Mouse (Mus musculus) A20 (cell line): ENCODE data around the gene Pla2g1b.

Experiments
- DNase-seq: peaks from one replicate; pipeline ENCODE4 v3.0.0-alpha.2; 2011; ENCODE audit warnings: low read depth, low spot score

Pla2g1b gene

DNA sequence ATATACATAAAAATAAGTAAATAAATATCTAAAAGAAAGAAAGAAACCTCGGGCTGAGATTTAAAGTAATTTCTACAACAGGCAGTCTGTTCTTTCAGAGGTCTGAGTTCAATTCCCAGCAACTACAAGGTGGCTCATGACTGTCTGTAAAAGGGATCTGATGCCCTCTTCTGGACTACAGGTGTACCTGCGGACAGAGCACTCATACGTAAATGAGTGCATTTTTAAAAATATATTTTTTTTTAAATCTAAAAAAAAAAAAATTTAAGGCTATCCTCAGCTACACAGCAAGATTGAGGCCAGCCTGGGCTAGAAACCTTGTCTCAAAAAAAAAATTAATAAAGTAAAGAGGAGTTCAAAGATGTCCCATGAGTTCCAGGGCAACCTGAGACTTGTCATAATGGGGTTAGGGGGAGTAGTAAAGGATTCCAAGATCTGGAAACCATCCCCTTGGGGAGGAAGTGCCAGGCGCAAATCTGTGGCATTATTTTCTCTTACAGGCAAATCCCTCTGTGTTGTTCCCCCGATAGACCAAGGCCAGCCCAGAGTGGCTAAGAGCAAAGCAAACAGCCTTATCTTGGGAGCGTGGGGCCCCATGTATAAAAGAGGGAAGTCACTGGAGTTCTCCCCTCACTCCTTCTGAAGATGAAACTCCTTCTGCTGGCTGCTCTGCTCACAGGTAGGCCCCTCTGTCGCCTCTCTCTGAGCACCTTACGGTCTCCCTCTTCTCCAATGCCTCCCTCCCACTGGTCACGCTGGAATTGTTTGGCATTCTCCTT, at the start of gene Pla2g1b:
Gene Pla2g1b, plus strand, starts transcription at position 621 of the 779 bp plus-strand sequence.
- DNase-seq, result peak; percentile 51

DNA sequence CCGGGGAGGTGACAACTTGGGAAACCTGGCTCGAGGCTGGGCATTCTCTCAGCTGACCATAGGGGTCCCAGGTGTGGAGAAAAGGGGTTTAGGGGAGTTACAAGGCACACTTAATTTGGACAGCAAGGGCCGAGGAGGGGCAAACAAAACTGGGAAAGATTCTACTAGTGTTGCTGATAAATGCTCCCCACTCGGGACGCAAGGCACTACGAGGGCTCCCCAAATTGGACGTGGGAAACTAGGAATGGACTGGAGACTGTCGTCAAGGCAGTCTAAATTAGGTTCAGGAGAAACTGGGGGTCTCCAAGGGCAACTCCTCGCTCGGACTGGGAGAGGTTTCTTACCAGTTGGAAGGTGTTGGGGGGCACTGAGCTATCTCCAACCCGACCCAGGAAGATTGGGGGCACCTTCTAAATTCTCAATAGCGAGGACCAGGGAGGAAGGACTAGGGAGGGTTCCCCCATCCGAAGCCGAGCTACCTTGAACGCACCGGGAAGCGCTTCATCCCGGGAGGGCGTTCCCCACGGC, 37.2 kb upstream of the Pla2g1b start:
- DNase-seq, result no peak

DNA sequence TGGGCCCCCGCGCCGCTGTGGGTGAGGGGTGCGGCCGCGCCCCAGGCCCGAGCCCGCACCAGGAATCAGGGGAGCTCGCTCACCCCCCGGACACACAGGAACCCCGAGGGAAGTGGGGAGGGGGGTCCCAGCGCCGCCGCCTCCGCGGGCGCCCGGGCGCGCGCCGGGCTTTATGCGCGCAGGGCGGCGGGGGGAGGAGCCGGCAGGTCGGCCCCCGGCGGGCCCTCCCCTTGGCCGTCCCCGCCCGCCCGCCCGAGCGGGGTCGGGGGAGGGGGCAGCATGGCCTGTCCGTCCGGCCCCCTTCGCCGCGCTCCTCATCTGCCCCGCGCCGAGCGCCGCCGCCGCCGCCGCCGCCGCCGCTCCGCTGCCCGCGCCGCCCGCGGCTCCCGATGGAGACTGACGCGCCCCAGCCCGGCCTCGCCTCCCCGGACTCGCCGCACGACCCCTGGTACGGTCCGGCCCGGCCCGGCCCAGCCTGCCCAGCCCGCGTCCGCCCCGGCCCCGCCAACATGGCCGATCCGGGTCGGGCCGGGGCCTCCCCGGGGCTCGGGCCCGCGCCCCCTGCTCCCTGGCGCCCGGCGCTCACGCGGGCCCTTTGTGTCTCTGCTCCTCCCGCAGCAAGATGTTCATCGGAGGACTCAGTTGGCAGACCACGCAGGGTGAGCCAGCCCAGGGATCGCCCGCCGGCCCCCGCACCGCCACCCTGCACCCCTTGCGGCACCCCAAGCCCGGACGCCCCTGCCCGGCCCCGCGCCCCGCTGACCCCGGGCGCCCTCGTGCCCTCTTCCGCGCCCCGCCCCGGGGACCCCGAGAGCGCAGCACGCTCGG, 36.5 kb upstream of the Pla2g1b start, which contains the start of gene Msi1:
Gene Msi1, plus strand, starts transcription at position 241 of the 828 bp plus-strand sequence.
- DNase-seq, result no peak

DNA sequence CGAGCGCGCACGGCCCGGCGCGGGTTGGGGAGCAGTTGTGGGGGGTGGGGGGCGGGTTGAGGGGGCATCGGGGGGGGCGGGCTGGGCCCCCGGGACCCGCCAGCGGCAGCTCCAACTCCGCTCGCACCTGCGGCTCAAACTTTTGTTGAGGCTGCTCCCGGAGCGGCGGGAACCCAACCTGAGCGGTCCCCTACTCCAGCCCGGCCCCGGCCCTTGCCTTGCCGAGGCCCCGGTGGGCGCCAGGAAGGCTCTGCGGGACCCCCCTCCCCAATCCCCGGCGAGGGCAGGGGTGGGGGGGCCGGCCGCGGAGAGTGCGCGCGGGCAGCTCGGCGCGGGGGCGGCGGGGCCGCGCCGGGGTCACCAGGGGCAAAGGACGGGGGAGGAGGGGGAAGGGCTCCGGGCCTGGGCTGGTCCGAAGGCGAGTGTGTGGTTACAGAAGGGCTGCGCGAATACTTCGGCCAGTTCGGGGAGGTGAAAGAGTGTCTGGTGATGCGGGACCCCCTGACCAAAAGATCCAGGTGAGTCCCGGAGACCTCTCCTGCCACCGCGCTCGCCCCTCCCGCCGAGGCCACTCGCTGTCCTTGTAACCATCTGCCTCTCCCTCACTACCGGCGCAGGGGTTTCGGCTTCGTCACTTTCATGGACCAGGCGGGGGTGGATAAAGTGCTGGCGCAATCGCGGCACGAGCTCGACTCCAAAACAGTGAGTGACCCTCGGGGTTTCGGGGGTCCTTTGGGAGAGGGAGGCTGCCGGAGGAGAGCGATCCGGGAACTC, 35.7 kb upstream of the Pla2g1b start:
- no peak for DNase-seq

DNA sequence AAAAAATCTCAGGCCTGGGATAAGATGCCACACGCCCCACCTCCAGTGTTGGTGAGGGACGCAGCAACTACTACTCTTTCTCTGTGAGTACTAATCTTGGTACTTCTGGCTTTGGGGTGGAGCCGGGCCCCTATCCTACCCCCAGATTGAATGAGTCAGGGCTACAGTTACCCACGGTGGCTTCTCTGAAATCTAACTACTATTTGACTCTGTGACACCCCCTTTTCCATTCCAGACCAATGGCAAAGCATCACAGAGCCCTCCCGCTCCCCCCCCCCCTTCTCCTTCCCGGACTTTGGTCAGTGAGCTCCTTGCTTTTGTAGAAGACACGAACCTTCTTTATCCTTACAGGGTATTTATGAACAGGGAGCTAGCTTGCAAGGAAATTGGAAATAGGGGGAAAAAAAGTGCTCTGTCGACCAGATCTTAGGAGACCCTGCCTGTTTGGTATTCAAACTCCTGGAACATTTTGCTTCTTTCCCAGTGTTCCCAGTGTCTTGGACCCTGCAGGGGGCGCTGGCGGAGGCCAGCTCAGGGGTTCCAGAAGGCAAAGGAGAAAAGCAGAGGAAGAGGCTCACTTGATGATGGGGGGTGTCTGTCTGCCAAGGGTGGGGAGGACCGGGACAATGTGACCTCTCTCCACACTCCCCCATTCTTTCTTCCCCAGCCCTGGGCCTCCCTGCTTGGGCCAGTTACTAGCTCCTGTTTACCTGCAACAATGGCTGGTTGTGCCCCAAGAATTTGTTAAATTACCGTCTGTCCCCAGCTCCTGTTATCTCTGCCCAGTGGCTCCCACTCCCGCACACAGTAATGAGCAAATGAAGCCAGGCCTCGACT, 34.8 kb upstream of the Pla2g1b start:
- DNase-seq, result no peak

DNA sequence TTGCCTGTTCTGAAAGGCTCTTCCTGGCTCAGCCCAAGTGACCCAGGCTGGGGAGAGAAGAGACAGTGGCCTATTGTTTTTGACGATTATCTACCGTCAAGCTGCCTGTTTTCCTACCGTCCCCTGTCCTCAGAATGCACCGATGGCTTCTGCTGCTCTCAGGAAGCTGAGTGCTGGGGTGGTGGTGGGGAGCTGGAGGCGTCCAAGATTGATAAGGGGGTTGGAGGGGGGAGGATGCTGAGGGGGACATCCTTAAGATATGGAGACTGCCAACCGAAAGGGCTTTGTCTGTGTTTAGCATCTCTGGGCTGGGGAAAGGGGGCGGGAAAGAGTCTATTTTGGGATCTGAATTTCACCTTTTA, 34.2 kb upstream of the Pla2g1b start:
- no peak for DNase-seq

DNA sequence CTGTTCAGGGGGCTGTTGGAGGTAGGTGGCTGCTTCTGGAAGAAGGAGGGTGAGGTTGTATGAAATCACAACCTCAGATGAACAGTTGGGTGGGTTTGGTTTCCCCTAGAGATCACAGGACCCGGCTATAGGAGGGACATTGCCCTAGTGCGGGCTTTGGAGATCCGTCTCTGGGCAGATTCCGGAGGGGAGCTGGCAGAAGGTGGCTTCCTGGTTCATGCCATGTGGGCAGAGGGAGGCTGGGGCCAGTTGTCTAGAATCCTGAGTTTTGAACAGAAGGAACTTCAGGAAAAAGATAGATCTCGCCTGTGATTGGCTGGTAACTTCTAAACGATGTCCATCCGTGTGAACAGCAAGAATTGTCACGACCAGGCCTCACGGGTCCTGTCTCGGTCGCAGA, 33.7 kb upstream of the Pla2g1b start:
- no peak for DNase-seq

DNA sequence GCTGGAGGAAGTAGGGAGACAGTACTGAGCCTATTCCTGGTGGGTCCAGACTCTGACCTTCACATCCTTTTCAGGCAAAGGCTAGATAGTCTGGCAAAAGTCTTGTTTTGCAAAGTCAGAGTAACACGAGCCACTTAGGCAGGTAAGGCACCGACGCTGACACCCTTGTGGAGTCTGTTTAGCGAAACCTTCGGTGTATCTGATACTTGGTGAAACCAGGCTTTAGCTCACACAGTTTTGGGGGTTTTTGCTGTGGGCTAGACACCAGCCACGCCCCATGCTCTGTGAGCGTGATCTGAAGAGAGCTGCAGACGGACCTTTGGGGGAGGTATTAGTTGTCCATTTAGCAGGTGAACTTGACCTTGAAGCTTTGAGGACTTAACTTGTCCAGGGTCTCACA, 32.9 kb upstream of the Pla2g1b start:
- DNase-seq, result no peak

DNA sequence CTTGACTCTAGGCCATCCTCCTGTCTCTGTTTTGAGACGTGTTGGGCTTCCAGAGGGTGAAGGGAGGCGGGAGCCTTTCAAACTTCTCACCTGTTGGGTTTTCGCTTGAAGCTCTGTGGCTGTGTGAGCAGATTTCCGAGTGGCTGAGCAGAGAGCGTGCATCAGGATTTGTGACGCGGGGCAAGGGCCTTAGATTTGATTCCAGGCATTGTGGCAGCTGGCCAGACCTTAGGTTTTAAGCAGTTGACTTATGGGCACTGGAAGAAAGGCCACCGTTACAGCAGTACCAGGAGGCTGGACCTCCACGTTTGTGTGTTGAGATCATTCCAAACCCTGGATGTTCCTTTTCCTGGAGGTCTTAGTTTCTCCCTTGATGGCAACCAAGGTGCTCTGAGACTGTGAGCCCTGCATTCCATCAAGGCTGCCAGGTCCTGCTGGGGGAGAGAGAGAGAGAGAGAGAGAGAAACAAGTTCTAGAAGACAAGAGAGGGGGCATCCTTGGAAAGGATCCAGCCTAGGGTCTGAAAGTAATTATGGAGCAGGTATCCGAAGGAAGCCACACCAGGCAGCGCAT, 31.7 kb upstream of the Pla2g1b start:
- DNase-seq, result no peak

DNA sequence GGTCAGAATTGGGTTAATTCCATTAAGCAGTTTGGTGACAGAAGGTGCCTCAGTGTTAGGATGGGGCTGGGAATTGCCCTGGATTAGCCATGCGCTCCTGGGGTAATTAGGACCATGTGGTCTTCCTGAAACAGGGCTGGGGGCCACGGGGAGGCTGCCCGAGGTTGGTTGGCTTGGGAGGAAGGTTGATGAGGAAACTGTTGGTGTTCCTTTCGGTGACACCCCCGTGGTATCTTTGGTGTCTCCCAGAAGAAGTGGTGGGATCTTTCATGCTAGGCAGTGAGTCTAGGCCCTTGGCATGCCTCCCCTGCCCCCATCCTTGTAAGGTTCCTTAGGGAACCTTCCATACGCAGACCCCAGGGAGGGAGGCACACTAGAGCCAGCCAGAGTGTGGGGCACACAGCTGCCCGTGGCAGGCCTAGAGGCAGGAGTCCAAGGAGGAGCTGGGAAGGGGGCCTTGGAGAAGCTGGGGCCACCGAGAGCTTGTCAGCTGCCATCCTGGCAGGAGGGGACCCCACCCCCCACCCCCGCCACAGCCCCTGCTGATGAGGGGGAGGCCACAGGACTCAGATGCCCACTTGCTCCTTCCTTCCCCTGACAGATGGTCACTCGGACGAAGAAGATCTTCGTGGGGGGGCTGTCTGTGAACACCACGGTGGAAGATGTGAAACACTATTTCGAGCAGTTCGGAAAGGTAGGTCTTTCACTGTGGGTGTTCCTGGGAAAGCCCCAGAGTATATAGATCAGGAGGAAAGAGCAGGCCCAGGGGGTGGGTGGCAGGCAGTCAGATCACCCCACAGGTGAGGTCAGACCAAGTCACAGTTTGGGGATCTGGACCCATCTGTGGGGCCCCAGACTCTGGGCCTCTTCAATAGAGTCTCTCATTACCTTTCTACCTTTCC, 31.0 kb upstream of the Pla2g1b start:
- no peak for DNase-seq

DNA sequence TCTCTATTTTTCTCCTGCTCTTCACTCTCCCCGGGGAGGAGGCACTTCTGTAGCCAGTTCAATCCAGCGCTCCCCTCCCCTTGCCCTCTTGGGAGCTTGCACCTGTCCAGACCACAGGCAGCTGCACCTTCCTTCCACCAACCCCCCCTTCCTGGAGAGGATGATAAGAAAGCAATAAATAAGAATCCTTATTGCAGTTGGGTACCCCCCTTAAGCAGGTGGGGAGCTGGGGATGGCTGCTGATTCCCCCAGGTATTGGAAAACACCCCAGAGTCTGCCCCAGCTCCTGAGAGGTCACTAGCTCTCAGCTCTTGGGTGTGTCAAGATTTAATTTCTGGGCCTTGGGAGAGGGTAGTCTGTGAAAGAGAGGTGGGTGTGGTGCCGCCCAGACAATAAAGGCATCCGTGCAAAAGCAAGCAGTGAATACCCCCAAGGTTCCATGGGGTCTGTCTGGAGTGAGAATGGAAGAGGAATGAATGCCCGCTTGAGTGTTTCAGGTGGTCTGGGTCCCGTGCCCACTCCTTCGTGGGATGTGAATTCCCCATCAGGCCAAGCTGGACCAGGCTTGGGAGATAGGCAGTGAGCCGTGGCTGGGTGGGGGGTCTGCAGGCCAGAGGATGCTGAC, 30.2 kb upstream of the Pla2g1b start:
- no peak for DNase-seq

DNA sequence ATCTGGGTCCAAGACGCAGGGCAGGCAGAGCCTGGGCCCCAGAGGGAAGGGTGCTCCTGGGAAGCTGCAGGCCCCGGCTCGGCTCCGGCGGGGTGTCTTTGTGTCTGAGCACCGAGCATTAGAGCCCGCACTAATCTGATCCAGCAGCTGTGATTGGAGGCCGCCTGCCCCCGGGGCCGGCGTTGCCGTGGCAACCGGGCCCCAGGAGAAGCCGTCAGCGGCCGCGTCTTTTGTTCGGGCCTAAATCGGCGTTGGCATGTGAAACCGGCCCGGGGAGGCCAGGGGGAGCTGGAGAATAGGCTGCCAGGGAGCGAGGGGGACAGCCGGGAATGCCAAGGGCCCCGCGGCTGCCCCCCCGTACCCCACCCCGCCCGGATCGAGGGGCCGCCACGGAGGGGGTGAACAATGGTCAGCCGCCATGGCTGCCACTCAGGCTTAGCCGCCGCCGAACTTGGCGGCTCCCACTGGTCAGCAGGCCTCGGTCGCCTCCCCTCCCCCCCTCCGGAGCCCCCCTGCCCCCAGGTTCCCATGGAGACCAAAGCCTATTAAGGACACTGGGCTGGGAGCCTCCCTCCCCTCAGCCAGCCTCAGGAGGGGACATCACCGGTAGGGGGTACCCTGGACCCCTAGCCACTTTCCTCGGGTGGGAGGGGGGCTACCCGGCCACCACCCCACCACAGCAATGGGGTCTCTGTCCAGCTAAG, 29.5 kb upstream of the Pla2g1b start:
- DNase-seq, result no peak

DNA sequence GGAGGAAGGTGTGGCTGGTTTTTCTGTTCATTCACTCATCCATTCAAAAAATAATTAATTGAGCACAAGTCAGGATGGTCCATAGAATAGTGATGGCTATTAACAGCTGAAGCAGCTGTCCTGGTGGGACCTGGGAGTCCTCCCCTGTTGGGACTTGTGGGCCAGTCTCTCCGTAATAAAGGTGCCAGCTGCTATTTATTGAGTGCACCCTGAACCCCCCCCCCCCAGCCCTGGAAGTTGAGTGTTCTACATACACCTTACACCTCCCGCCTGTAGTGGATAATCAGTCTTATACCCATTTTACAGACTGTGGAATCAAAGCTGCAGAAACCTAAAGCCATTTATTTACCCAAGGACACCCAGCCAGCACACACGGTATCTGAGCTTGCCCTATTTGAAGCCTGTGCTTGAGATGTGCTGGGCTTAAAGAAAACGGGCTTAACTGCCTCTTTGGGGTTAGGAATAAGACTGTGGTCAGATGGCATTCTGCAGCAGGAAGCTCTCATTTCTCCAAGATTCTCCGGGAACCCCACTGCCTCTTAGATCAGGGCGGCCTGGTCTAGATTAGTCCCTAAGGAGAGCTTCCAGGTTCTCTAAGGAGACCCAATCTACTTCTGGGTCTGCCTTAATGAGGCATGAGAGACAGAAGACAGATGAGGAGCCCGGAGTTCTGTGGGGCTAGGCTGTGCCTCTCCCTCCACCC, 28.7 kb upstream of the Pla2g1b start:
- no peak for DNase-seq

DNA sequence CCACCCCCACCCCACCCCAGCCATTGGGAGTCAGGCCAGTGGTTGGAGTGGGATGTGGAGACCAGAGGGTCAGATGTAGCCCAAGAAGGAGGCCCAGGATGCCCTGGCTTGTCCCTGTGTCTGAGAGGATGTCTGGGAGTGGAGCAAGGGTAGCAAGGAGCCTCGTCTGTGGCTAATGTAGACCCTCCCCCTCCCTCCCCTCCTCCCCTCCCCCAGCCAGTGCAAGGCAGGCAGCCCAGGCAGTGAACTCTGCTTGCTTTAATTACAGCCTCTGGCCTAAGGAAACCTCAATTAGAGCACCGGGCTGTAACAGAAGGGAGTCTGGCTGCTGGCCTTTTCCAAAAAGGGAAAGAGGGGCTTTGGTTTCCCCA, 28.1 kb upstream of the Pla2g1b start:
- no peak for DNase-seq

DNA sequence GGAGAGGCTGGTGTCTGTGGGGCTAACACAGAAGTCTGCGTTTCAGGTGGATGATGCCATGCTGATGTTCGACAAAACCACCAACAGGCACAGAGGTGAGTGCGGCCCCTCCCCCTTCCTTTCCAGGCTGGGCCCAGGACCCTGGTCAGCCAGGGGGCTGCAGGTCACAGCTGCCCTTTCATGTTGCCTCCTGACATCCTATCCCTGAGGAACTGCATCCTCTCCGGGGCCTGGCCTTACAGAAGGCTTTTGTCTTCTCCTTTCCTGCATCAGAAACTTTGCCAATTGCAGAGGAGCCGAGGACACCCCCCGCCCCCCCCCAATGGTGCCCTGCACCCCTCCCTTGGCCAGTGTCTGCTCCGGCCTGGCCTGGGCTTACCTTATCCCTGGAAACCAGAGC, 27.4 kb upstream of the Pla2g1b start:
- DNase-seq, result no peak

DNA sequence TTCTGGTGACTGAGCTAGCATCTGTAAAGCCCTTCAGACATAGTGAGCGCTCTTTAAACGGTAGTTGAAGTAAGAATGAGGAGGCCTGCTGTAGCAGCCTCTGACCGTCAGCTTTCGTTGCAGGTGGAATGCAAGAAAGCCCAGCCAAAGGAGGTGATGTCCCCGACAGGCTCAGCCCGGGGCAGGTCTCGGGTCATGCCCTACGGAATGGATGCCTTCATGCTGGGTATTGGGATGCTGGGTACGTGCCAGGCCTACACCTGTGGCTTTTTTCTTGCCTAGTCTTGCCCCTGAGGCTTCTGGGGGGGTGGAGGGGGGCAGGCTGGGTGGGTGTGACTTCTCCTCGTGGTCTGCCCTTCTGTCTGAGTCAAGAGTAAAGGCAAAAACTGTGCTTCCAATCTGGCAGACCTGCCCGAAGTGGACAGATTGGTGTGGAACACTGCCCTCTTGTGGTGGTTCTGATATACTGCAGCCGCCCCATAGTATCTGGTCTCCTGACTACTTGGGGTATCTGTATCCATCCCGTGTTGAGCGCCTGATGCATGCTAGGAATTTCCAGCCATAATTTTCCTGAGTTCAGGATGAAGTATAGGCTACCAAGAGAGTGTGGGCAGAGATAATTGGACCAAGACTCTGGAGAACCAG, 24.7 kb upstream of the Pla2g1b start:
- peak; percentile 73 for DNase-seq

DNA sequence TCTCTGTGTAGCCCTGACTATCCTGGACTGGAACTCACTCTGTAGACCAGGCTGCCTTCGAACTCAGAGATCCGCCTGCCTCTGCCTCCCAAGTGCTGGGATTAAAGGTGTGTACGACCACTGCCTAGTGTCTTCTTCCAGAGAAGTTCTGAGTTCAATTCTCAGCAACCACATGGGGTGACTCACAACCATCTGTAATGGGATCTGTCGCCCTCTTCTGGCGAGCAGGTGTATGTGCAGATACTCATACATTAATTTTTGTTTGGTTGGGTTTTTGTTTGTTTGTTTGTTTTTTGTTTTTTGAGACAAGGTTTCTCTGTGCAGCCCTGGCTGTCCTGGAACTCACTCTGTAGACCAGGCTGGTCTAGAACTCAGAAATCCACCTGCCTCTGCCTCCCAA, 23.4 kb upstream of the Pla2g1b start:
- peak; percentile 43 for DNase-seq
